Comparison of ENCODE assay signal across 14 mouse cellular contexts in genomic region chr9:100095559-100095959, GRCm38 (mm10).
DNase-seq lines count a peak whose midpoint lies in the region; ATAC-seq and TF ChIP-seq lines count a peak whose summit lies in the region.
"Had no signal": no experiment of that assay in that cellular context is flagged by ENCODE, and none has a peak within 500 bp of the region (broad histone marks: within the 10 kb centered on the region; RNA-seq: fewer than 3 reads in every experiment).

No protein-coding gene starts in this region.

- H3K4me1 ChIP-seq in embryonic facial prominence, embryonic 11.5 days (ENCODE audit: control insufficient read depth, insufficient read depth, low read length) = no peaks in the 10 kb centered on the region
- H3K4me1 ChIP-seq in limb, embryonic 11.5 days (ENCODE audit: control insufficient read depth, insufficient read depth, low read length) = peaks cover 7% of the 10 kb centered on the region; the same call in 1 of the 2 replicates
- 0 out of 2 replicates have a peak, but pooled peaks cover 3% of the 10 kb centered on the region for H3K4me1 ChIP-seq in midbrain, postnatal 0 days (ENCODE audit: insufficient read depth, low read length)
- H3K4me1 ChIP-seq: liver, embryonic 12.5 days had no signal

- no peak overlapping the region for H3K9ac ChIP-seq in embryonic facial prominence, embryonic 11.5 days (replicated peaks; ENCODE audit: low read length)
- H3K9ac ChIP-seq in limb, embryonic 11.5 days (ENCODE audit: low read length) = no peak overlapping the region
- no peak overlapping the region for H3K9ac ChIP-seq in midbrain, postnatal 0 days (replicated peaks; ENCODE audit: low read length, poor library complexity, severe bottlenecking)
- H3K9ac ChIP-seq: liver, embryonic 12.5 days; neural tube, embryonic 12.5 days had no signal

- no peak for TF ChIP-seq CTCF in midbrain, postnatal 0 days (IDR thresholded peaks at IDR 0.05)

- no peaks in the 10 kb centered on the region for H3K36me3 ChIP-seq in embryonic facial prominence, embryonic 11.5 days (replicated peaks; ENCODE audit: control insufficient read depth, insufficient read depth, low read depth, low read length)
- H3K36me3 ChIP-seq in limb, embryonic 11.5 days (ENCODE audit: control insufficient read depth, insufficient read depth, low read length) = no peaks in the 10 kb centered on the region
- no peaks in the 10 kb centered on the region for H3K36me3 ChIP-seq in midbrain, postnatal 0 days (ENCODE audit: insufficient read depth, low read length)
- H3K36me3 ChIP-seq: liver, embryonic 12.5 days; neural tube, embryonic 12.5 days had no signal

- WGBS in embryonic facial prominence, embryonic 11.5 days = 11% methylated on average over 7 of the region's 7 CpGs
- WGBS in limb, embryonic 11.5 days = 10% methylated on average over 7 of the region's 7 CpGs
- WGBS in midbrain, postnatal 0 days = 7% methylated on average over 7 of the region's 7 CpGs

- no peak overlapping the region for H3K27ac ChIP-seq in embryonic facial prominence, embryonic 11.5 days (replicated peaks; ENCODE audit: low read depth, low read length)
- H3K27ac ChIP-seq in limb, embryonic 11.5 days (replicated peaks; ENCODE audit: low read depth, low read length) = peak overlapping the region; percentile 14; the same call in 1 of the 2 replicates
- H3K27ac ChIP-seq in midbrain, postnatal 0 days (ENCODE audit: low read depth, low read length) = no peak overlapping the region
- H3K27ac ChIP-seq: gastrocnemius, adult 2 months; liver, embryonic 12.5 days; neural tube, embryonic 12.5 days had no signal

- no peak overlapping the region for H3K4me3 ChIP-seq in embryonic facial prominence, embryonic 11.5 days (ENCODE audit: low read depth, low read length)
- no peak overlapping the region for H3K4me3 ChIP-seq in limb, embryonic 11.5 days (ENCODE audit: low read depth, low read length)
- no peak overlapping the region for H3K4me3 ChIP-seq in midbrain, postnatal 0 days (ENCODE audit: low read depth, low read length)
- H3K4me3 ChIP-seq: gastrocnemius, adult 2 months; liver, embryonic 12.5 days; neural tube, embryonic 12.5 days had no signal

- no peaks in the 10 kb centered on the region for H3K9me3 ChIP-seq in embryonic facial prominence, embryonic 11.5 days (replicated peaks; ENCODE audit: control insufficient read depth, low read length)
- H3K9me3 ChIP-seq in limb, embryonic 11.5 days (ENCODE audit: control insufficient read depth, low read length) = no peaks in the 10 kb centered on the region
- H3K9me3 ChIP-seq in midbrain, postnatal 0 days (ENCODE audit: low read length) = no peaks in the 10 kb centered on the region

- no peaks in the 10 kb centered on the region for H3K27me3 ChIP-seq in embryonic facial prominence, embryonic 11.5 days (ENCODE audit: control insufficient read depth, insufficient read depth, low read length)
- no peaks in the 10 kb centered on the region for H3K27me3 ChIP-seq in limb, embryonic 11.5 days (ENCODE audit: control insufficient read depth, insufficient read depth, low read length)
- no peaks in the 10 kb centered on the region for H3K27me3 ChIP-seq in midbrain, postnatal 0 days (ENCODE audit: insufficient read depth, low read length)
- H3K27me3 ChIP-seq: liver, embryonic 12.5 days had no signal

- DNase-seq in embryo, embryonic 10.5 days (ENCODE audit: low spot score) = peak; percentile 55
- DNase-seq in embryonic facial prominence, embryonic 11.5 days (ENCODE audit: low spot score) = peak; percentile 71
- peak; percentile 61 for DNase-seq in limb, embryonic 11.5 days (ENCODE audit: low spot score)
- peak; percentile 10 for DNase-seq in midbrain, postnatal 0 days (ENCODE audit: low spot score)
- DNase-seq in kidney, adult 11 months = no peak
- no peak for DNase-seq in cerebellum, postnatal 36 days
- no peak for DNase-seq in ovary, postnatal 14 days (ENCODE audit: low spot score)
- DNase-seq: adrenal gland, postnatal 36 days; cerebellum, adult 11 months; gastrocnemius, adult 2 months; kidney, postnatal 14 days had no signal

- no peak overlapping the region for H3K4me2 ChIP-seq in embryonic facial prominence, embryonic 11.5 days (ENCODE audit: low read depth, low read length)
- H3K4me2 ChIP-seq in limb, embryonic 11.5 days (ENCODE audit: low read depth, severe bottlenecking) = no peak overlapping the region
- H3K4me2 ChIP-seq in midbrain, postnatal 0 days (ENCODE audit: low read depth, low read length, poor library complexity, severe bottlenecking) = no peak overlapping the region
- H3K4me2 ChIP-seq: heart, embryonic 11.5 days; liver, embryonic 12.5 days; neural tube, embryonic 12.5 days had no signal

- ATAC-seq in embryonic facial prominence, embryonic 11.5 days (replicated peaks; ENCODE audit: insufficient number of reproducible peaks, low FRiP score, low TSS enrichment, low read depth) = peak; percentile 88
- ATAC-seq in limb, embryonic 11.5 days (ENCODE audit: insufficient number of reproducible peaks, low FRiP score, low TSS enrichment, low read depth) = peak; percentile 87
- peak; percentile 44; the same call in 1 of the 2 replicates for ATAC-seq in midbrain, postnatal 0 days (ENCODE audit: low FRiP score)
- ATAC-seq: liver, embryonic 12.5 days had no signal

Comparison
In these comparisons a context has a peak if more than half of its experiments do, and no peak if none do; other contexts are left out.
1. DNase-seq: peak in embryo, embryonic 10.5 days (single experiment), embryonic facial prominence, embryonic 11.5 days (single experiment), limb, embryonic 11.5 days (single experiment) and midbrain, postnatal 0 days (single experiment); none in kidney, adult 11 months (single experiment), cerebellum, postnatal 36 days (0 of 2) and ovary, postnatal 14 days (single experiment).
2. Peak in every context shown above with its lines, with median percentiles within 50 percentile points of each other: ATAC-seq.